Mouse (Mus musculus) spleen, postnatal 14 days (tissue): ENCODE results near the gene Rlbp1.

Experiments
- DNase-seq, 2 experiments: peaks; one replicate each; pipeline ENCODE4 v3.0.0; 2021 to 2022; ENCODE audit warnings: low spot score in 2 of 2

The Rlbp1 gene

GRCm38 (mm10) chr7:79386422-79387133, at the start of gene Rlbp1:
Gene Rlbp1 (minus strand): TSS chr7:79387048.
- DNase-seq, result no peak

GRCm38 (mm10) chr7:79428243-79428642, 41.4 kb upstream of the Rlbp1 start:
- no peak for DNase-seq

GRCm38 (mm10) chr7:79425804-79426203, 39.0 kb upstream of the Rlbp1 start:
- DNase-seq, result no peak

DNA sequence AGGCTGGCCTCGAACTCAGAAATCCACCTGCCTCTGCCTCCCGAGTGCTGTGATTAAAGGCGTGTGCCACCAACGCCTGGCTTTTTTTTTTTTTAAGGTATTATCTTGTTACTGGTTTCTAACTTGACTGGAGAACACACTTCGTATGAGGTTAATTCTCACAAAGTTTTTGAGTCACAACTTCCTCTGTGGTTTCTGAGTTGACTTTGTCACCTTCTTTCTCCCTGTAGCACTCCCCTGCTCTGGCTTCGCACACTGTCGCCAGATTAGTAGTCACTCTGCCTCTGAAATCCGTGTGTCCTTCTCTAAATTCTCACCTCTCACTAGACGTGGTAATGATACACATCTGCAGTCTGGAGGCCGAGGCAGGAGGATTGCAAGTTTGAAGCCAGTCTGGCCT, 36.0 kb upstream of the Rlbp1 start:
- no peak for DNase-seq

DNA sequence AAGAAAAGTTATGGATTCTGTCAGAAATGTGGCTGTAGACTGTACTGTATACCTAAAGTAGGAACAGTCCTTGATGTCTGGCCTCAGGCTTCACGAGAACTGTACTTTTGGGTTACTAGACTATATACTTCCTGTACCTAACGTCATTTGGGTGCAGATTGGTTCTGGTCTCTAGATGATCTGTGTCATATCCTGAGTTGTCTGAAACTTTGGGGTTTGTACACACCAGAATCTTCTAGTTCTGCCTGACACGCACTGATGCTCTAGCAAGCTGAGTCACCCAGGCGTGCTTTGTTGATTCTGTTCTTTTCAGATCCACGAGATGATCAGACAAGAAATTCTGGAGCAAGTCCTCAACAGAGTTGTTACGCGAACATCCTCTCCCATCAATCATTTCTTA, 33.1 kb upstream of the Rlbp1 start:
- no peak for DNase-seq

GRCm38 (mm10) chr7:79414449-79415375, 27.9 kb upstream of the Rlbp1 start:
- no peak for DNase-seq

DNA sequence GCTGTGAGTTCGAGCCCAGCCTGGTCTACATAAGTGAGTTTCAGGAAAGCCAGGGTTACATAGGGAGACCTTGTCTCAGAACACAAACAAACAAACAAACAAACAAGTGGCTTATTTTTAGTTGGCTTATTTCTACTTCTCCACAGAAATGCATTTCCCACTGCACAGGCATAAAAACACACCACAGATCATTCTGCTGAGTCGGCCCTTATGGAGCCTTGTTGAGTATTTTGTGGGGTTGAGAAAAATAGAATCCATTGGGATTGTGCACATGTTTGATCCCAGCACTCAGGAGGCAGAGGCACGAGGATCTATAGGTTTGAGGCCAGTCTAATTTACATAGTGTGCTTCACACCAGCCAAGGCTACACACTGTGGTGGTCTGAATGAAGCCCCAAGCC, 13.4 kb upstream of the Rlbp1 start:
- DNase-seq, result no peak

GRCm38 (mm10) chr7:79398971-79399370, 12.1 kb upstream of the Rlbp1 start:
- no peak for DNase-seq

DNA sequence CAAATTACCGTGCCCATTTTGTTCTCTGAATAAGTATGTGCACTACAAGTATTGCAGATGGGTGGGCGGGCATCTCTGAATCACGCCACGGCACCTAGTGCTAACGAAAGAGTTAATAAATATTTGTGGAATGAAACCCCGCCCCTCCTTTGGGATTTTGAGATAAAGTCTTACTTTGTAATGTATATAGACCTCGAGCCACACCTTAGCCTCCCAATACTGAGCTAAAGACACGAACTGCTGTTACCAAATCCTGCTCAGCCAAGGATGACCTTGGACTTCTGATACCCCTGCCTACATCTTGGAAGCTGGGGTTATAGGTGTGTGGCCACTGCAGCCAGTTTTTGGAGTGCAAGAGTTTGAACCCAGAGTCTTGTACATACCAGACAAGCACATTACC, 11.6 kb upstream of the Rlbp1 start:
- no peak for DNase-seq

GRCm38 (mm10) chr7:79397446-79397963, 10.7 kb upstream of the Rlbp1 start:
- DNase-seq, result no peak

GRCm38 (mm10) chr7:79395186-79395585, 8.3 kb upstream of the Rlbp1 start:
- no peak for DNase-seq

DNA sequence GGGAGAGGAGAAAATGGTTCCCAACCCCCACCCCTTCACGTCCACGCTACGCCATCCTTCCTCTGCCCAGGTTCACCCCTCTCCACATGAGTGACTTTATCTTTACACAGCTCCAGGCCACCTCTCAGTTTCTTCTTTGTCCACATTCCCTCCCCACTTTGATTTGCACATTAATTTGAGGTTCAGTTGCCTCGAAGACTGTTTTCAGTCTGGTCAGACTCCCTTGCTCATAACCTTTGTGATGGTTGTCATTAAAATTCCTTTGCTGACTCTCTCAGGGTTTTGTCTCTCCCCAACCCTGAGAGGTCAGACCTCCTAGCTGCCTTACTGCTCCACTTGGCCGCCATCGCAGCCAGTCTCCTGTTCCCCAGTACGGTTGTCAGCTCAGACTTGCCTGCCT, 7.8 kb upstream of the Rlbp1 start:
- no peak for DNase-seq

- DNase-seq, result no peak
Observed at GRCm38 (mm10) chr7:79393924-79394323, 7.1 kb upstream of the Rlbp1 start.

- peak in 1 of 2 experiments; percentile 32 for DNase-seq
Observed at GRCm38 (mm10) chr7:79392860-79393513, 6.1 kb upstream of the Rlbp1 start.

- peak; percentile 87 to 94 for DNase-seq
Observed at GRCm38 (mm10) chr7:79391883-79392649, 5.2 kb upstream of the Rlbp1 start, which contains the start of gene Fanci. Gene Fanci (plus strand): TSS chr7:79391929.

DNA sequence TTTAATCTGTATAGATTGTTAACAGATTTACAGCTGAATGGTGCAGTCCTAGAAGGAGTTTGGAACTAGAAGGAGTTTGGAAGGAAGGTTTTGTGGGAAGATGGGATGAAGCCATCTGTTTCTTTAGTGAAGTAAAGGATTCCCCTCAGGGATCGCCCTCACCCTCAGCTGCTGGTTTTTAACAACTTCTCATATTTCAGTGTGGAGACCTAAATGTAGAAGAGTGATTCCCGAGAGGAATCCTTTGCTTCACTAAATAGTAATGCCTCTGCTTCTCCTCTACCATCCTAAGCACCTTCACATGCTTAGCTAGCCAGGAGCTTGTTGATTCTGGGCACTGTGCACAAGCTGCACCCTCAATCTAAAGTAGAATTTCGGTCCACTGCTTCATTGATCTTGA, 4.6 kb upstream of the Rlbp1 start:
- no peak for DNase-seq

- DNase-seq, result no peak
Observed at GRCm38 (mm10) chr7:79390141-79390708, 3.4 kb upstream of the Rlbp1 start.

DNA sequence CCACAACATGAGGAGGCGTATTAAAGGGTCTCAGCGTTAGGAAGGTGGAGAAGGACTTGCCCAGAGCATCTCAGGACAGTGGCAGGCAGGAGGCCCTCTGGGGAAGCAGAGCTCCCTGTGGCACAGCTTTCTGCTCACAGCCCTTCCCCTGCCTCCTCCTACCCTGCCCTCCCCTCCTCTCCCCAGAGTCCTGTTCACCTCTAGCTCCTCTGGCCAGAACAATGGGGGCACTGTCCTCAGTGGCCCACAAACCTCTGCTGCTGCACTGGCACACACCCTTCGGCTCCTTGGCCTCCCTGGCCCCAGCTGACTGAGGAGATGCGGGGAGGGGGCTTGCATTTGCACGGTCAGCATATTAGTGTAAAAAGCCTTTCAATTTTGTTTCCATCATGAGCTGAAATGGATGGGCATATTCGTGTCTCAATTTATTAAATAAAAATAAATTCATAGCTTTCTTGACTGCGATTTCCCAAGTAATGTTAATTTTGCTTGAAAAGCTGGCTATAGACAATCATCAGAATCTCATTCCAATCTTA, 1.9 kb upstream of the Rlbp1 start:
- DNase-seq, result no peak

GRCm38 (mm10) chr7:79387991-79388390, 1.1 kb upstream of the Rlbp1 start:
- DNase-seq, result no peak

DNA sequence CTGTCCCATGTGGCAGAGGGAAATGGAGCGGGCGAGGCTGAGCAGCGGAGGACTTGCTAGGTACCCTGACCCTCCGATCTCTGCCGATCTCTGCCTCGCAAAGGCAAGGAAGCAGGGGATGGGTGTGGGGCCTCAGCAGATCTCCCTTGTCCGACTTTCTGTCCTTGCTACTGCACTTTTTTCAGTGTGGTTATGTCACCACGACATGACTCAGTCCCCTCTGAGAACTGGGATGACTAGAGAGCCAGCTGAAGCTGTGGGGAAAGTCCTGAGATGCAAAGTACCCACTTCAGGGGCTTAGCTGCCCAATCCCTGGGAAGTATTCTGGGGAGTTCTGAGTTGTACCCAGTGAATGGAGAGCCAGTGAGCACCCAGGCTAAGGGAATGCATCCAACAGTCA, 292 bp upstream of the Rlbp1 start:
- DNase-seq, result no peak
